Mouse (Mus musculus) liver, postnatal 0 days (tissue): ENCODE results near the gene Tatdn2. TPM values are rescaled to one million over a fixed set of nuclear protein-coding genes. Genes with fewer than 3 reads are reported as not detected.
A peak's percentile ranks its signal among the peaks of the same experiment; 100 is the strongest.

ENCODE experiments used
- ATAC-seq: fragments of 200-750 bp; cut with Nextera tagmentation; 2 replicates; pipeline ENCODE4 v1.8.0; 2017; ENCODE audit warnings: mild to moderate bottlenecking, moderate library complexity
- DNase-seq: peaks from one replicate; pipeline ENCODE4 v3.0.0-alpha.2; 2016
- H3K27ac ChIP-seq: fragments of 300-500 bp; sonication (generic); 2 replicates; pipeline ENCODE4 v1.5.1; 2014; ENCODE audit warnings: antibody characterized with exemption, moderate library complexity, mild to moderate bottlenecking, low read depth
- H3K27me3 ChIP-seq: fragments of 300-500 bp; sonication (generic); 2 replicates; pipeline ENCODE4 v1.6.1; 2014; ENCODE audit warnings: low read length, control low read depth, mixed read lengths; ENCODE audit not compliant: insufficient read depth
- H3K36me3 ChIP-seq: fragments of 300-500 bp; sonication (generic); replicated peaks from 2 replicates; pipeline ENCODE4 v1.6.1; 2014; ENCODE audit warnings: mild to moderate bottlenecking, control low read depth, low read length, moderate library complexity, mixed read lengths; ENCODE audit not compliant: insufficient read depth
- H3K4me1 ChIP-seq: fragments of 300-500 bp; sonication (generic); 2 replicates; pipeline ENCODE4 v1.6.1; 2014; ENCODE audit warnings: antibody characterized with exemption, mild to moderate bottlenecking, control low read depth; ENCODE audit not compliant: insufficient read depth
- H3K4me2 ChIP-seq: fragments of 300-500 bp; sonication (generic); 2 replicates; pipeline ENCODE4 v1.6.1; 2014; ENCODE audit warnings: low read depth, mild to moderate bottlenecking, low read length, moderate library complexity, mixed read lengths
- H3K4me3 ChIP-seq: fragments of 300-500 bp; sonication (generic); 2 replicates; pipeline ENCODE4 v1.5.1; 2014; ENCODE audit warnings: low read depth, low read length
- H3K9ac ChIP-seq: fragments of 300-500 bp; sonication (generic); replicated peaks from 2 replicates; pipeline ENCODE4 v1.6.1; 2014; ENCODE audit warnings: mild to moderate bottlenecking, moderate library complexity
- H3K9me3 ChIP-seq: fragments of 300-500 bp; sonication (generic); 2 replicates; pipeline ENCODE4 v1.6.1; 2016; ENCODE audit warnings: mild to moderate bottlenecking, control low read depth, low read length, mixed read lengths
- CTCF ChIP-seq: sonication (generic); IDR thresholded peaks from 2 replicates; pipeline ENCODE4 v1.5.1; 2016; ENCODE audit warnings: antibody characterized with exemption, low read depth
- EP300 ChIP-seq: IDR thresholded peaks from 2 replicates; pipeline ENCODE4 v1.6.1; 2016; ENCODE audit warnings: antibody characterized with exemption, low read depth, mild to moderate bottlenecking
- WGBS: fragments of 180-500 bp; shearing (Covaris S2); extraction: QIAGEN DNeasy Blood & Tissue Kit; methylation state at CpG from one replicate; pipeline ENCODE4 v1.1.7; 2014; ENCODE audit not compliant: insufficient replicate concordance; 5-methylcytosine and 5-hydroxymethylcytosine counted together
- polyA plus RNA-seq: library from polyadenylated mRNA; unstranded; fragments of >200 nt; fragmentation: Nextera tagmentation; extraction: Ambion mirVana; gene quantifications from 2 replicates; pipeline ENCODE4 v1.2.1, GENCODE M21; 2015

The Tatdn2 gene
- polyA plus RNA-seq, 1 experiment from 2014 or later, result 0.83 TPM

- no peak for ATAC-seq
- no peak for DNase-seq
- Histone ChIP-seq H3K4me1 (peaks cover 23% of the 10 kb centered on the region), H3K9ac (no peak overlapping the region), H3K27me3 (no peaks in the 10 kb centered on the region), H3K27ac (no peak overlapping the region), H3K9me3 (no peaks in the 10 kb centered on the region), H3K4me3 (no peak overlapping the region), H3K4me2 (no peak overlapping the region), H3K36me3 (peaks cover 15% of the 10 kb centered on the region; the same call in 1 of the 2 replicates)
- TF ChIP-seq EP300, result no peak
- WGBS, result 84% methylated on average over 8 of the region's 8 CpGs
These were observed 10.2 kb upstream of the Tatdn2 start for GRCm38 (mm10) chr6:113686551-113687125.

- peak overlapping the region; percentile 61 for H3K4me2 ChIP-seq
- TF ChIP-seq EP300, result no peak
- no peak overlapping the region for H3K4me3 ChIP-seq
- no peaks in the 10 kb centered on the region for H3K9me3 ChIP-seq
- H3K27me3 ChIP-seq, result no peaks in the 10 kb centered on the region
- H3K27ac ChIP-seq, result peak overlapping the region; percentile 87
- 59% methylated on average over 7 of the region's 7 CpGs for WGBS
- no peak overlapping the region for H3K9ac ChIP-seq
- peak; percentile 20 for ATAC-seq
- peaks cover 34% of the 10 kb centered on the region for H3K4me1 ChIP-seq
- peaks cover 20% of the 10 kb centered on the region; the same call in 1 of the 2 replicates for H3K36me3 ChIP-seq
- peak; percentile 28 for DNase-seq
These were observed 6.8 kb upstream of the Tatdn2 start for GRCm38 (mm10) chr6:113690008-113690399.

- 8% methylated on average over 14 of the region's 14 CpGs for whole genome bisulfite sequencing
- DNase-seq, result peak; percentile 89
These were observed 6.3 kb upstream of the Tatdn2 start for GRCm38 (mm10) chr6:113690400-113691083.

GRCm38 (mm10) chr6:113691084-113691462 lies 5.8 kb upstream of the Tatdn2 start:
- TF ChIP-seq EP300, result no peak
- TF ChIP-seq CTCF, result no peak
- no peaks in the 10 kb centered on the region for H3K9me3 ChIP-seq
- peaks cover 44% of the 10 kb centered on the region for H3K4me1 ChIP-seq
- DNase-seq (no peak), ATAC-seq (0 out of 2 replicates have a peak, but pooled peaks have one; percentile 2)
- peak overlapping the region; percentile 42 for H3K9ac ChIP-seq
- H3K36me3 ChIP-seq, result peaks cover 18% of the 10 kb centered on the region; the same call in 1 of the 2 replicates
- no peaks in the 10 kb centered on the region for H3K27me3 ChIP-seq
- peak overlapping the region; percentile 61 for H3K4me2 ChIP-seq
- peak overlapping the region; percentile 37 for H3K4me3 ChIP-seq
- H3K27ac ChIP-seq, result peak overlapping the region; percentile 87
- 32% methylated on average over 4 of the region's 4 CpGs for WGBS

More at GRCm38 (mm10) chr6:113690400-113691083, 6.3 kb upstream of the Tatdn2 start:
- Histone ChIP-seq H3K36me3 (peaks cover 18% of the 10 kb centered on the region; the same call in 1 of the 2 replicates), H3K27me3 (no peaks in the 10 kb centered on the region), H3K4me1 (peaks cover 39% of the 10 kb centered on the region), H3K9me3 (no peaks in the 10 kb centered on the region), H3K27ac (peak overlapping the region; percentile 87), H3K4me3 (peak overlapping the region; percentile 37), H3K4me2 (peak overlapping the region; percentile 61), H3K9ac (peak overlapping the region; percentile 42)
- peak; percentile 92 for ATAC-seq
- TF ChIP-seq EP300 (peak; percentile 92), CTCF (no peak)

GRCm38 (mm10) chr6:113692661-113693133 lies 4.2 kb upstream of the Tatdn2 start:
- 49% methylated on average over 5 of the region's 5 CpGs for WGBS
- 0 out of 2 replicates have a peak overlapping the region, but pooled peaks have one; percentile 5 for H3K4me3 ChIP-seq

GRCm38 (mm10) chr6:113693377-113693776 lies 3.5 kb upstream of the Tatdn2 start:
- H3K4me2 ChIP-seq, result peak overlapping the region; percentile 61
- ATAC-seq, result no peak
- H3K4me1 ChIP-seq, result peaks cover 51% of the 10 kb centered on the region
- no peaks in the 10 kb centered on the region for H3K9me3 ChIP-seq
- no peak overlapping the region for H3K27ac ChIP-seq
- no peak overlapping the region for H3K9ac ChIP-seq
- no peak for DNase-seq
- TF ChIP-seq EP300 (no peak), CTCF (no peak)
- H3K27me3 ChIP-seq, result no peaks in the 10 kb centered on the region
- peaks cover 11% of the 10 kb centered on the region; the same call in 1 of the 2 replicates for H3K36me3 ChIP-seq
- WGBS, result 56% methylated on average over 5 of the region's 5 CpGs
- H3K4me3 ChIP-seq, result no peak overlapping the region

More at GRCm38 (mm10) chr6:113692661-113693133, 4.2 kb upstream of the Tatdn2 start:
- H3K36me3 ChIP-seq, result peaks cover 11% of the 10 kb centered on the region; the same call in 1 of the 2 replicates
- H3K9ac ChIP-seq, result 0 out of 2 replicates have a peak overlapping the region, but pooled peaks have one; percentile 39
- TF ChIP-seq EP300, result no peak
- no peak for TF ChIP-seq CTCF
- DNase-seq (no peak), ATAC-seq (no peak)
- peak overlapping the region; percentile 61 for H3K4me2 ChIP-seq
- peak overlapping the region; percentile 52 for H3K27ac ChIP-seq
- H3K9me3 ChIP-seq, result no peaks in the 10 kb centered on the region
- peaks cover 46% of the 10 kb centered on the region for H3K4me1 ChIP-seq
- no peaks in the 10 kb centered on the region for H3K27me3 ChIP-seq
